Mouse (Mus musculus) MEL (cell line): ENCODE data around the gene Plbd2. TPM values are rescaled to one million over a fixed set of nuclear protein-coding genes. Genes with fewer than 3 reads are reported as not detected.

ENCODE experiments used
- DNase-seq: peaks from one replicate; pipeline ENCODE4 v3.0.0; 2011; ENCODE audit warnings: low read depth, low spot score
- H3K27ac ChIP-seq: 2 replicates; pipeline ENCODE4 v1.5.1; 2012; ENCODE audit warnings: low read depth, mild to moderate bottlenecking, control low read depth, low read length, moderate library complexity; ENCODE audit not compliant: control insufficient read depth
- H3K27me3 ChIP-seq, 2 experiments: fragments of 150-350 bp in 1 of 2; sonication (generic) in 1 of 2; 2 replicates each; pipeline ENCODE4 v1.6.1; 2012; ENCODE audit warnings: low read length in 2 of 2, mild to moderate bottlenecking in 2 of 2, improper control_type of control experiment in 1 of 2, moderate library complexity in 1 of 2; ENCODE audit not compliant: insufficient read depth in 2 of 2, control insufficient read depth in 1 of 2
- H3K36me3 ChIP-seq, 2 experiments: 2 replicates each; pipeline ENCODE4 v1.6.1; 2012 to 2014; ENCODE audit warnings: low read length in 2 of 2, improper control_type of control experiment in 1 of 2, inconsistent platforms in 1 of 2, mild to moderate bottlenecking in 1 of 2; ENCODE audit not compliant: insufficient read depth in 2 of 2, control insufficient read depth in 1 of 2
- H3K4me1 ChIP-seq, 2 experiments: fragments of 150-350 bp in 1 of 2; sonication (generic) in 1 of 2; 2 replicates each; pipeline ENCODE4 v1.6.1; 2012; ENCODE audit warnings: low read length in 2 of 2, improper control_type of control experiment in 1 of 2, mild to moderate bottlenecking in 1 of 2; ENCODE audit not compliant: insufficient read depth in 2 of 2, control insufficient read depth in 1 of 2
- H3K4me3 ChIP-seq, 2 experiments: fragments of 150-350 bp in 1 of 2; sonication (generic) in 1 of 2; 2 replicates each; pipeline ENCODE4 v1.5.1; 2012; ENCODE audit warnings: low read depth in 2 of 2, low read length in 2 of 2, mild to moderate bottlenecking in 2 of 2, moderate library complexity in 2 of 2, control low read depth in 1 of 2, improper control_type of control experiment in 1 of 2; ENCODE audit not compliant: control insufficient read depth in 1 of 2, insufficient read depth in 1 of 2
- H3K79me2 ChIP-seq: 2 replicates; pipeline ENCODE4 v1.6.1; 2012; ENCODE audit warnings: mild to moderate bottlenecking, low read length, moderate library complexity; ENCODE audit not compliant: control insufficient read depth, poor library complexity, insufficient read depth
- H3K9ac ChIP-seq: 2 replicates; pipeline ENCODE4 v1.6.1; 2012; ENCODE audit warnings: low read depth, mild to moderate bottlenecking, control low read depth, low read length, moderate library complexity; ENCODE audit not compliant: control insufficient read depth, poor library complexity, severe bottlenecking
- H3K9me3 ChIP-seq: fragments of 150-350 bp; sonication (generic); replicated peaks from 2 replicates; pipeline ENCODE4 v1.6.1; 2012; ENCODE audit warnings: mild to moderate bottlenecking, low read length, improper control_type of control experiment, moderate library complexity; ENCODE audit not compliant: insufficient read depth
- ELF1 ChIP-seq: IDR thresholded peaks from 2 replicates; pipeline ENCODE4 v1.6.1; 2014; ENCODE audit warnings: low read depth, mild to moderate bottlenecking, inconsistent platforms, low read length, improper control_type of control experiment, moderate library complexity
- EP300 ChIP-seq, 2 experiments: IDR thresholded peaks; 2 replicates each; pipeline ENCODE4 v1.6.1; 2011; ENCODE audit warnings: improper control_type of control experiment in 2 of 2, low read length in 2 of 2, low read depth in 1 of 2, mild to moderate bottlenecking in 1 of 2
- ETS1 ChIP-seq: IDR thresholded peaks from 2 replicates; pipeline ENCODE4 v1.6.1; 2012; ENCODE audit warnings: low read depth, mild to moderate bottlenecking, inconsistent platforms, low read length, improper control_type of control experiment, moderate library complexity
- GATA1 ChIP-seq: IDR thresholded peaks from 2 replicates; pipeline ENCODE4 v1.6.1; 2011; ENCODE audit warnings: low read depth, low read length, improper control_type of control experiment
- MXI1 ChIP-seq: IDR thresholded peaks from 2 replicates; pipeline ENCODE4 v1.6.1; 2011; ENCODE audit warnings: mild to moderate bottlenecking, low read depth, low read length, improper control_type of control experiment
- NELFE ChIP-seq: IDR thresholded peaks from 2 replicates; pipeline ENCODE4 v1.6.1; 2011; ENCODE audit warnings: low read depth, low read length, improper control_type of control experiment
- POLR2A ChIP-seq, 2 experiments: IDR thresholded peaks; 2 replicates each; pipeline ENCODE4 v1.6.1; 2011 to 2012; ENCODE audit warnings: low read length in 2 of 2, mild to moderate bottlenecking in 2 of 2, control low read depth in 1 of 2, improper control_type of control experiment in 1 of 2, low read depth in 1 of 2, moderate library complexity in 1 of 2; ENCODE audit not compliant: control insufficient read depth in 1 of 2, insufficient read depth in 1 of 2, poor library complexity in 1 of 2
- POLR2AphosphoS5 ChIP-seq: IDR thresholded peaks from 2 replicates; pipeline ENCODE4 v1.6.1; 2012; ENCODE audit warnings: low read depth, borderline replicate concordance, mild to moderate bottlenecking, inconsistent platforms, low read length, moderate library complexity, mixed read lengths
- SIN3A ChIP-seq: IDR thresholded peaks from 2 replicates; pipeline ENCODE4 v1.6.1; 2012; ENCODE audit warnings: low read length, improper control_type of control experiment, inconsistent platforms
- SMC3 ChIP-seq: IDR thresholded peaks from 2 replicates; pipeline ENCODE4 v1.6.1; 2011; ENCODE audit warnings: low read depth, low read length, improper control_type of control experiment
- TBP ChIP-seq: IDR thresholded peaks from 2 replicates; pipeline ENCODE4 v1.8.0; 2011; ENCODE audit warnings: low read depth, low read length, improper control_type of control experiment
- TCF12 ChIP-seq: IDR thresholded peaks from 2 replicates; pipeline ENCODE4 v1.6.1; 2014; ENCODE audit warnings: low read depth, mild to moderate bottlenecking, inconsistent platforms, low read length, improper control_type of control experiment, moderate library complexity
- USF1 ChIP-seq: IDR thresholded peaks from 2 replicates; pipeline ENCODE4 v1.6.1; 2014; ENCODE audit warnings: low read depth, mild to moderate bottlenecking, inconsistent platforms, low read length, improper control_type of control experiment, moderate library complexity
- USF2 ChIP-seq, 2 experiments: IDR thresholded peaks; 2 replicates each; pipeline ENCODE4 v1.6.1; 2011 to 2012; ENCODE audit warnings: improper control_type of control experiment in 2 of 2, low read length in 2 of 2, borderline replicate concordance in 1 of 2, inconsistent platforms in 1 of 2, low read depth in 1 of 2, mild to moderate bottlenecking in 1 of 2; ENCODE audit not compliant: insufficient read depth in 1 of 2
- ZC3H11A ChIP-seq: IDR thresholded peaks from 2 replicates; pipeline ENCODE4 v1.6.1; 2012; ENCODE audit warnings: low read depth, mild to moderate bottlenecking, inconsistent platforms, low read length, improper control_type of control experiment
- ZMIZ1 ChIP-seq: IDR thresholded peaks from 2 replicates; pipeline ENCODE4 v1.6.1; 2012; ENCODE audit warnings: low read depth, mild to moderate bottlenecking, inconsistent platforms, low read length, improper control_type of control experiment, moderate library complexity
- ZNF384 ChIP-seq: IDR thresholded peaks from 2 replicates; pipeline ENCODE4 v1.6.1; 2012; ENCODE audit warnings: low read depth, mild to moderate bottlenecking, inconsistent platforms, low read length, improper control_type of control experiment
- polyA plus RNA-seq, 2 experiments: library from polyadenylated mRNA; stranded (reverse) in 1 of 2; unstranded in 1 of 2; fragments of >175 nt in 1 of 2; fragments of >200 nt in 1 of 2; gene quantifications; 2 replicates each; pipeline versions ENCODE4 v1.2.1 to v1.2.4; 2012; ENCODE audit warnings: low replicate concordance in 2 of 2, low read depth in 1 of 2; ENCODE audit not compliant: insufficient read length in 2 of 2, insufficient read depth in 1 of 2, missing spikeins in 1 of 2
- total RNA-seq: library from RNA; depleted of rRNA; stranded (reverse); fragments of 300-350 nt; gene quantifications from 2 replicates; pipeline ENCODE4 v1.2.3, GENCODE M21; 2012

Plbd2 gene
- total and polyA plus RNA-seq, 3 experiments = 10.1 to 30.5 TPM; not detected in 1

DNA sequence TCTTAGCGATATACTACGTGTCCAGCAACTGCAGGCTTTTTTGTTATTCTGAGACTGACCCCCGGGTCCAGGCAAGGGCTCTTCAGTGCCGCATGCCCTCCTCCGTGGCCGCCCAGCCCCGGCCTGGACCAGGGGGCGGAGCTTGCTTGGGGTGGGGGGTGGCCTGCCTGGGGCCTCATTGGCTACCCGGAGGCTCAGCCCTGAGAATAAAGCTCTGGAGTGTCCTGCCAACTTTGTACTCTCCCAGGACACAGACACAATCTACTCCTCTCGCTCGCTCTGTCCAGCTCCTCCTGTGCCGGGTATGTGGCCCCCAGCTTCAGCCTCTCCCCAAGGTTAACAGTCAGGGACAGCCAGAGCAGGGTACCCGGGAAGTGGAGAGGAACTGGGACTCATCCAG, 27.1 kb downstream of the Plbd2 start, which contains the start of gene Sds:
Gene Sds, plus strand, starts transcription at position 231 of the 400 bp plus-strand sequence.
- H3K4me1 ChIP-seq = peaks cover 0 to 7% of the 10 kb centered on the region in 2 experiments; a peak in 1 of 4 replicates
- no peaks in the 10 kb centered on the region for H3K36me3 ChIP-seq
- DNase-seq = no peak
- H3K27me3 ChIP-seq = no peaks in the 10 kb centered on the region
- H3K9ac ChIP-seq = no peak within 1 kb of the TSS
- H3K79me2 ChIP-seq = no peaks in the 10 kb centered on the region
- H3K9me3 ChIP-seq = no peaks in the 10 kb centered on the region
- TF ChIP-seq USF2 (IDR thresholded peaks at IDR 0.05; ENCODE audit: borderline replicate concordance in 1 of 2, insufficient read depth in 1 of 2, low read depth in 1 of 2, low read length in 2 of 2) = no peak
- TF ChIP-seq ZMIZ1 = no peak
- no peak for TF ChIP-seq GATA1
- TF ChIP-seq POLR2A (IDR thresholded peaks at IDR 0.05; ENCODE audit: control insufficient read depth in 1 of 2, insufficient read depth in 1 of 2, low read depth in 1 of 2, low read length in 2 of 2, poor library complexity in 1 of 2) = no peak
- TF ChIP-seq ELF1 = no peak
- TF ChIP-seq, all 39 proteins: peak for 0
- Histone ChIP-seq H3K4me3 (no peak within 1 kb of the TSS), H3K27ac (no peak within 1 kb of the TSS)

DNA sequence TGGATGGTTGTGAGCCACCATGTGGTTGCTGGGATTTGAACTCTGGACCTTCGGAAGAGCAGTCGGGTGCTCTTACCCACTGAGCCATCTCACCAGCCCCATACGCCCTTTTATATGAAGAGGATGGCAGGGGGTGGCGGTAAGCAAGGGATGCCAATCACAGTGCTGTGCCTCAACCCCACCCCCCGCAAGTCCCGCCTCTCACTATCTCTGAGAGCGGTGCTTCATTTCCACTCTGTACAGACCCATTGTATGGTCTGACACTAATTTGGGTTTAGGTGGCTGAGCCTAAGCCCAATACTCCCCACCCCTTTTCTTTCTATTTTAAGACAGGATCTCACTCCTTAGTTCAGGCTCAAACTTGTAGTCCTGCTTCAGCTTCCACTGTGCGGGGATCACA, 27.6 kb downstream of the Plbd2 start:
- Histone ChIP-seq H3K9ac (no peak overlapping the region), H3K27ac (no peak overlapping the region), H3K4me3 (no peak overlapping the region), H3K79me2 (no peaks in the 10 kb centered on the region), H3K4me1 (peaks cover 0 to 7% of the 10 kb centered on the region in 2 experiments; a peak in 1 of 4 replicates), H3K36me3 (no peaks in the 10 kb centered on the region), H3K9me3 (no peaks in the 10 kb centered on the region), H3K27me3 (no peaks in the 10 kb centered on the region)
- TF ChIP-seq ZNF384 = no peak
- TF ChIP-seq ETS1 = no peak
- no peak for TF ChIP-seq ZC3H11A
- TF ChIP-seq MXI1 = no peak
- no peak for TF ChIP-seq SMC3
- TF ChIP-seq TBP = no peak
- no peak for TF ChIP-seq POLR2AphosphoS5
- no peak for DNase-seq

DNA sequence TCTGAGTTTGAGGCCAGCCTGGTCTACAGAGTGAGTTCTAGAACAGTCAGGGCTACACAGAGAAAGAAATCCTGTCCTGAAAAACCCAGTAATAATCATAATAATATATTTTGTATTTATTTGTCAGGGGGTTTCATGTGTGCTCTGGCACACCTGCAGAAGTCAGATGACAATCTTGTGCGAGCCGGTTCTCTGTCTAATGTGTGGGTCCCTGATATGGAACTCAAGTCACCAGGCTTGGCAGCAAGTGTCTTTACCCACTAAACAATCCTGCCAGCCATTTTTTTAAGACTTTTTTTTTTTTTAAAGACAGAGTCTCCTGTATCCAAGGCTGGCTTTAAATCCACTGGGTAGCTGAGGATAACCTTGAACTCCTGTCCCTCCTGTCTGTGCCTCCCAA, 30.1 kb downstream of the Plbd2 start:
- Histone ChIP-seq H3K27ac (no peak overlapping the region), H3K79me2 (no peaks in the 10 kb centered on the region), H3K4me1 (peaks cover 0 to 7% of the 10 kb centered on the region in 2 experiments; a peak in 1 of 4 replicates), H3K9ac (no peak overlapping the region), H3K36me3 (no peaks in the 10 kb centered on the region), H3K27me3 (no peaks in the 10 kb centered on the region), H3K4me3 (no peak overlapping the region), H3K9me3 (no peaks in the 10 kb centered on the region)
- peak; percentile 31 for DNase-seq
- TF ChIP-seq USF1 (0 out of 2 replicates have a peak, but pooled peaks have one; percentile 14), NELFE (no peak), MXI1 (peak; percentile 37; the same call in 1 of the 2 replicates), TCF12 (peak; percentile 89), ZNF384 (peak; percentile 89), ETS1 (peak; percentile 18; the same call in 1 of the 2 replicates), GATA1 (peak; percentile 41; the same call in 1 of the 2 replicates), SIN3A (no peak), EP300 (IDR thresholded peaks at IDR 0.05; ENCODE audit: low read depth in 1 of 2, low read length in 2 of 2) (peak; percentile 44 to 77)
